Mouse (Mus musculus) ES-E14 (cell line): ENCODE results near the gene Rabgap1.

Experiments used
- HCFC1 ChIP-seq: IDR thresholded peaks from 2 replicates; pipeline ENCODE4 v1.6.1; 2012; ENCODE audit warnings: low read length, inconsistent platforms, borderline replicate concordance; ENCODE audit not compliant: insufficient read depth
- ZC3H11A ChIP-seq: IDR thresholded peaks from 2 replicates; pipeline ENCODE4 v1.6.1; 2012; ENCODE audit warnings: low read depth, mild to moderate bottlenecking, inconsistent platforms, low read length, borderline replicate concordance
- ZNF384 ChIP-seq: IDR thresholded peaks from 2 replicates; pipeline ENCODE4 v1.6.1; 2012; ENCODE audit warnings: low read depth, low read length, inconsistent platforms

- TF ChIP-seq HCFC1 (peak; percentile 75), ZC3H11A (no peak), ZNF384 (no peak)
These were observed 12.2 kb upstream of the Rabgap1 start for GRCm38 (mm10) chr2:37430593-37431464.
